Mouse (Mus musculus) kidney, adult 2 months (tissue): ENCODE results near the gene Arsg.

Experiments
- CTCF ChIP-seq: fragments of 200-500 bp; conservative IDR thresholded peaks from 2 replicates; pipeline ENCODE4 v1.5.1; 2011; ENCODE audit warnings: low read depth, mild to moderate bottlenecking, control low read depth, low read length, moderate library complexity, mixed read lengths; ENCODE audit not compliant: insufficient read depth, insufficient read length
- POLR2A ChIP-seq: fragments of 200-500 bp; IDR thresholded peaks from one replicate; pipeline ENCODE4 v1.6.1; 2011; ENCODE audit warnings: low read depth, low read length, control low read depth

GRCm38 (mm10) chr11:109594761-109595160, 121.6 kb downstream of the Arsg start:
- TF ChIP-seq CTCF (no peak), POLR2A (no peak)
